Mouse (Mus musculus) megakaryocyte progenitor cell, adult 5-6 weeks (primary cell): ENCODE data around the gene Hspb11. TPM values are rescaled to one million over a fixed set of nuclear protein-coding genes. Genes with fewer than 3 reads are reported as not detected.
A peak's percentile ranks its signal among the peaks of the same experiment; 100 is the strongest.

Experiments used
- ATAC-seq: replicated peaks from 2 replicates; pipeline ENCODE4 v1.8.0; 2016; ENCODE audit warnings: mild to moderate bottlenecking, moderate TSS enrichment, inconsistent platforms; ENCODE audit not compliant: poor library complexity
- total RNA-seq, 2 experiments: library from RNA; stranded (forward) in 1 of 2; stranded (reverse) in 1 of 2; fragments of 157-497, 149-512 nt in 1 of 2; fragments of 200-1000 nt in 1 of 2; gene quantifications; 2 replicates each; pipeline versions ENCODE4 v1.2.3 to v1.2.4; 2015 to 2017

Hspb11 gene
- total RNA-seq (2015) (12.1 and 13.9 TPM in 2 replicates), total RNA-seq (2017) (8.1 and 17.6 TPM in 2 replicates)

- ATAC-seq, result peak; percentile 87
Measured at GRCm38 (mm10) chr4:107253125-107254091, at the start of gene Hspb11, which contains the start of gene Lrrc42. Gene Hspb11 (plus strand): TSS chr4:107253593. Gene Lrrc42 (minus strand): TSS chr4:107253532.

DNA sequence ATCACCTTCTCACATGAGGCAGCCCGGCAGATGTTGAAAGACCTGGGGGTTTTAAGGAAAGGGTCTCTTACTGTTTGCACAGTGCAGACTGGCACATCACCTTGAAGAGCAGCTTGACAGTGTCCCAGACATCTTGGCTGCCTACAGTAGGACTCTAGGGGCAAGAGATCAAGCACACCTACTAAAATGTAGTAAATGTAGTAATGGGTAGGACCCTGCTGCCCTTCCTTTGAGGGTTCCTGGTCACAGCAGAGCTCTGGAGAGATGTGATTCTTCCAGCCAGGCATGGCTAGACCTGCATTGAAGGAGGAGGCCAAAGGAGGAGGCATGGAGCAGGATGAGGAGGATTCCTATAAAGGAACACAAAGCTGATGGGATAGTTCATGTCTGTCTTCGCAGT lies 46.4 kb upstream of the Hspb11 start:
- no peak for ATAC-seq

DNA sequence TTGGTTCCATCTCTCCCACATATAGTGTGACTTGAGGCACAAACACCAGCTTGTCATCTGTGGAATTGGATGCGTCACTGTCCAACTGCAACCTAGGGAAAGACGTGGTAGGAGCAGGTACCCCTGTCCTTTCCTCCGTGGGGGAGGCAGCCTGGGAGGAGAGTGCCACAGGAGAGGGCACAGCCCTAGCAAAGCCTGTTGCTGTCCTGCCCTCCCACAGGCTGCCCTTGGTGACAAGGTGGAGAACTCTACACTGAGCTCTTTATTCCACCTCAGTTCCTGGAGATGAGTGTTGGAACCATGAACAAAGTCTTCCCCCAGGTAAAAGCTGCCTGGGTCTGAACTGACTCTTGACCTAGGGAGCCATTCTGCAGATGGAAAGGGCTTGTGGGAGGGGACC lies 44.5 kb upstream of the Hspb11 start, which contains the start of gene Ldlrad1:
TSS of gene Ldlrad1 (plus strand) at position 301 of the 400 bp plus-strand sequence.
- no peak for ATAC-seq

DNA sequence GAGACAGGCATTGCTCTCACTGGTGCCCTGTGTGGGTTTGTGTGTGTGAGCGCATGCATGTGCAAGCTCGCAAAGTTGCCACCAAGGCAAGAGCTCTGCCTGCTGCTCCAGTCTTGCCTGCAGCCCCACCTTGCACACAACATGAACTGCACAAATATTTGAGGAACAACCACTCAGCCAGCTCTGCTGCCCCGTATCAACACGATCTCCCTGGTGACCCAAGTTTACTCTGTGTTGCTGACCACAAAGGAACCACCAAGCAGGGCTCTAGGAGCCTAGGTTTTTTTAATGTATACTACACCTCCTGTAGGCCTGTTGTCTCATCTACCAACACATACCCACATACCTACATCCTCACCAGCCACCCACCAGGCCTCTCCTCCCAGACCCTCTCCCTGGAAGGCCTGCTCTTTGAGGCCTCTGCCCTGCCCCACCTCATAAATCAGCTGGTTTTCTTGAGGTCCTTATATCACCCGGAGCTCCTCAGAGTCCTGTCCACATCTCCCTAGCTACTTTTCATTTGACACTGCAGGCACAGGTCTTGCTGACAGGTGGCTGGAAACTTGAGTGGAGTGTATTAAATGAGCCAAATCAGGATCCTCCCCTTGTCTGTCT lies 42.8 kb upstream of the Hspb11 start:
- peak; percentile 62 for ATAC-seq

DNA sequence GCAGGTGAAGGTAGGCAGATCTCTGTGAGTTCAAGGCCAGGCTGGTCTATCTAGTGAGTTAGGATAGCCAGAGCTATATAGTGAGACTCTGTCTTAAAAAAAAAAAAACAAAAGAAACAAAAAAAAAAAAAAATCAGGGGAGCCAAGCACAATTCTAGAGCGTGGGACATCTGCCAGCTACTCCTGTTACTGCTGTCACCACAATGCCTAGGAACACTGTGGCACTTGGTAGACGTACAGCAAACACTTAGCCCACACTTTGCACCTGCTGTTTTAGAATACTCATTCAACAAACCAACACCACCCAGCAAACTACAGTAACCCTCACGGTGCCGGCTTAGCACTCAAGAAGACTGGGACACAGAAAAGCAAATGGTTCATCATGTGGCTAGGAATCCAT lies 41.9 kb upstream of the Hspb11 start:
- no peak for ATAC-seq

GRCm38 (mm10) chr4:107211936-107212335 lies 41.5 kb upstream of the Hspb11 start:
- ATAC-seq, result no peak

GRCm38 (mm10) chr4:107213279-107214011 lies 39.9 kb upstream of the Hspb11 start:
- ATAC-seq, result peak; percentile 30

- ATAC-seq, result peak; percentile 91
Measured at GRCm38 (mm10) chr4:107217574-107217973, 35.8 kb upstream of the Hspb11 start.

DNA sequence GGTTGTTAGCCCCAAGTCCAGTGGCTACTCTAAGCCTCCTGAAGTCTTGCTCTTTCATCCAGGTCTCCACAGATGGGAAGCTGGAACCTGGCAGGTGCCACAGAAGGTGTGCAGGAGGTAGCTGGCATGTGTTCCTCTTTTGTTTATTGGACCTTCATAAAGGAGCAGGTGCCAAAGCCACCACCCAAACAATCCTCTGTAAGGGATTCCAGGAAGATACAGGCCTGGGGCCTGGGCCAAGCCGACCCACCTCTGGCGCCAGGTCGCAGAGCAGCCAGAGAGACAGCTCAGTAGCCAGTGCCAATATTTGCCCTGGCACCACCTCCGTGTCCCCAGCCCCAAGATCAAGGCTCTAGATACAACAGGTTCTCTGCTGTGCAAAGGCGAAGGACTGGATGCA lies 31.9 kb upstream of the Hspb11 start:
- ATAC-seq, result no peak

GRCm38 (mm10) chr4:107223225-107224204 lies 29.9 kb upstream of the Hspb11 start:
- ATAC-seq, result peak; percentile 83

GRCm38 (mm10) chr4:107226313-107226712 lies 27.1 kb upstream of the Hspb11 start:
- no peak for ATAC-seq

DNA sequence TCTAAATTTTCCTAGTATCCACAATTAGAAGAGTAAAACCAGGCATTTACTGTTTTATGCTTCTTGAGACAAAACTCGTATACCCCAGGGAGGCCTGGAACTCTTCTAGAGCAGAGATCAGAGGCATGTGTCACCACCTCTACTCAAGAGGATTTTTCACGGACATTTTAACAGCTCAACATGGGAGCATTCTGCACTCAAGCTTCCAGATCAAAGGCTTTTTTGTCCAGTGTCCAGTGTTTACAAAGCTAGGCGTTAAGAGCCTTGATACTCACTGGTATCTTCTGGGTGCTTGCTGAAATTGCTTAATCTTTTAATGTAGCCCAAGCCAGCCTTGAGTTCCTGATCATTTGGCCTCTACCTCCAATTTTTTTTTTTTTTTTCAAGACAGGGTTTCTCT lies 21.2 kb upstream of the Hspb11 start:
- no peak for ATAC-seq

- ATAC-seq, result no peak
Measured at GRCm38 (mm10) chr4:107238253-107238652, 15.1 kb upstream of the Hspb11 start.

DNA sequence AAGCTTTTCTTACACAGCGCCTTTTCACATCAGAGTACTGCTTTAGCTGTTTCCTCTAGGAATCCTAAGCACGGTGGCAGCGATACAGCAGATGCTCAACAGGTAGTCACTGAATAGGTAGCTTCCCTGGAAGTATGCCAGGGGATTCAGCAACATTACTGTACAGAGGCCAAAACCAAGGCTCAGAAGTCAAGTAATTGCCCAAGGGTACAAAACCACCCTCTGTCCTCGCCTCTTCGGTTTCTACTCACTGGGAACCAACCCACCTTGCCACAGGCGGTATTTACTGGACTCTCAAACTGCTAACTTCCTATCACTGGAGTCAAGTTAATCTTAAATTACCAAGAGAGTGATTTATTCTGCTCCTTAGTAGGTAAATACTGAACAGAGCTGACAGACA lies 13.2 kb upstream of the Hspb11 start:
- ATAC-seq, result no peak

- ATAC-seq, result no peak
Measured at GRCm38 (mm10) chr4:107243365-107244333, 9.7 kb upstream of the Hspb11 start.

- no peak for ATAC-seq
Measured at GRCm38 (mm10) chr4:107245368-107245767, 8.0 kb upstream of the Hspb11 start.

DNA sequence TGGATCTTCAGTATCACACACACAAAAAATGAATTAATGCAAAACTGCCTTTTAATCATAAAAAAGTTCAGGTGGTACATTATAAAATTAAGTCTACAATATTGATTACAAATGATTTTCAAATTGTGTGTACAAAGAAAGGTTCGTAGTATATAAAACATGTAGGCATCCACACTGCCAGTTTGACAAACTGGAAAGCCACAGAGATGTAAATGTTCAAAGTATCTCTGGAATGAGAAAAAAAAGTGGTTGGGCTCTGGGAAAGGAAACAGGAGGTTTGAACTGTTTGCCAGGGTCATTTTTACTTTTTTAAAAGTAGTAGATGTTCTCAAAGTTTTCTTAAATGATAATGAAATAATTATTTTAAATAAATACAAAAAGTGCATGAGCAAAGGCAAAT lies 7.4 kb upstream of the Hspb11 start:
- ATAC-seq, result no peak

DNA sequence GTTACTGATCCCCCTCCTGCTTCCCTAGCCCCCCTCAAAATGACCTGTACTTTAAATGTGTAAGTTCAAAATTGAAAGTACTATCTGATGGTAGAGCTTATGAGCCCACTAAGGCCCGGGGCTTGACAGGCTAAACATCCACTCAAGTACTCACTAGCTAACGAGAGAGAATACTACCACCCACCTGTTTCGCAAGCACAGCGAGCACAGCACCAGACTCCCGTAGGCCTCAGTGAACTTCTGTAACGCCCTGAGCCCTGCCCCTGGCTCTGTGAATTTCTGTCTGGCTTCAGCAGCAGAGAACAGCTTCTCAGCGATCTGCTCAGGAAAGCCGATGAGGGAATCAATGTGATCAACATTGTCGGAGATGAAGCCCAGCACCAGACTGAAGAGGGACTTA lies 6.3 kb upstream of the Hspb11 start:
- no peak for ATAC-seq

DNA sequence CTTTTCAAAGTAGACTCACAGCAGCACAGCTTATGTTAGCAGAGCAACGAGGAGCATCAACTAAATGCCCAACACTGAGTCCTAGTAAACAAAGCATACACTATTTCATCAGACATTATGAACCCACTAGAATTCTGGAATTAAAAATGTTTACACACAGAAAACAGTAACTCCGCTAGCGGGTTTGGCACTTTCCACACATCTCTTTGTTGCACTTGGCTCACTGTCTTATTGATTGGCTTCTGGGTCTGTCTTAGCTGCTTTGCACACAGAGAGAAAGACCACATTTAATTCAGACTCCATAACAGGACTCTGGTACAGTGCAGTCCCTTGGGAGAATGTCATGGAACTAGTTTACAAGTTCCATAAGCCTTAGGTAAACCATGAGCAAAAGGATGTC lies 5.3 kb upstream of the Hspb11 start:
- no peak for ATAC-seq
